Mouse (Mus musculus) liver, embryonic 11.5 days (tissue): ENCODE measurements at regions not wholly inside any gene's neighbourhood (a gene's known extent, or its start where the extent isn't known, plus 50 kb on each side); places are given as distances from the start of the nearest gene placed in this dataset.

Experiments
- ATAC-seq: fragments of 200-750 bp; cut with Nextera tagmentation; replicated peaks from 2 replicates; pipeline ENCODE4 v1.8.0; 2017; ENCODE audit warnings: moderate number of reproducible peaks, mild to moderate bottlenecking, moderate TSS enrichment, moderate library complexity; ENCODE audit not compliant: low FRiP score
- DNase-seq: peaks from one replicate; pipeline ENCODE4 v3.0.0-alpha.2; 2017; ENCODE audit warnings: low spot score
- H3K27ac ChIP-seq: fragments of 300-500 bp; sonication (generic); 2 replicates; pipeline ENCODE4 v1.5.1; 2014; ENCODE audit warnings: mild to moderate bottlenecking, low read depth, low read length, control low read depth
- H3K27me3 ChIP-seq: fragments of 300-500 bp; sonication (generic); replicated peaks from 2 replicates; pipeline ENCODE4 v1.6.1; 2014; ENCODE audit warnings: low read length, mixed read lengths; ENCODE audit not compliant: control insufficient read depth, insufficient read depth
- H3K36me3 ChIP-seq: fragments of 300-500 bp; sonication (generic); 2 replicates; pipeline ENCODE4 v1.6.1; 2014; ENCODE audit warnings: mild to moderate bottlenecking, low read length, moderate library complexity, mixed read lengths; ENCODE audit not compliant: control insufficient read depth, insufficient read depth
- H3K4me1 ChIP-seq: fragments of 300-500 bp; sonication (generic); replicated peaks from 2 replicates; pipeline ENCODE4 v1.6.1; 2014; ENCODE audit warnings: low read length, mixed read lengths; ENCODE audit not compliant: control insufficient read depth, insufficient read depth
- H3K4me2 ChIP-seq: fragments of 300-500 bp; sonication (generic); 2 replicates; pipeline ENCODE4 v1.6.1; 2014; ENCODE audit warnings: mild to moderate bottlenecking, control low read depth, moderate library complexity
- H3K4me3 ChIP-seq: fragments of 300-500 bp; sonication (generic); 2 replicates; pipeline ENCODE4 v1.5.1; 2014; ENCODE audit warnings: low read depth, low read length, control low read depth
- H3K9ac ChIP-seq: fragments of 300-500 bp; sonication (generic); 2 replicates; pipeline ENCODE4 v1.6.1; 2014; ENCODE audit warnings: low read depth, low read length, control low read depth
- H3K9me3 ChIP-seq: fragments of 300-500 bp; sonication (generic); 2 replicates; pipeline ENCODE4 v1.6.1; 2016; ENCODE audit warnings: low read length, inconsistent platforms, mixed read lengths; ENCODE audit not compliant: control insufficient read depth
- WGBS: fragments of 180-500 bp; shearing (Covaris S2); extraction: QIAGEN DNeasy Blood & Tissue Kit; methylation state at CpG from one replicate; pipeline ENCODE4 v1.1.7; 2014; 5-methylcytosine and 5-hydroxymethylcytosine counted together

DNA sequence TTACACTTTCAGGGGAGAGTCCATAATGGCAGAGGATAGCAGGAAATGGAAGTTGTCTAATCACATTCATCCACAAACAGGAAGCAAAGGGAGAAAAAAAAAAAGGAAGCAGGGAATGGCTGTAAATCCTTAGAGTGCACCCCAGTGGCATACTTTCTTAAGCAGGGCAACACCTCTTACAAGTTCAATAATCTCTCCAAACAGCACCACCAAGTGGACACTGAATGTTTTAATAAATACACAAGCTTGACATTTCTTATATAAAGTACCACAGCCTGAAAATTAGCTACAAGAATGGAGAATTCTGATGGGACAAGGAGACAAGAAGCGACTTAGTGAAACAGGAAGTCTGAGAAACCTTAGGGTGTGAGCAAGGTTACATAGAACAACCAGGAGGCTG lies 849.5 kb upstream of the Chrm3 start:
- Histone ChIP-seq H3K27ac (no peak overlapping the region), H3K4me1 (no peaks in the 10 kb centered on the region), H3K36me3 (no peaks in the 10 kb centered on the region), H3K9ac (no peak overlapping the region), H3K9me3 (no peaks in the 10 kb centered on the region), H3K4me3 (no peak overlapping the region), H3K4me2 (no peak overlapping the region), H3K27me3 (no peaks in the 10 kb centered on the region)
- DNase-seq (no peak), ATAC-seq (no peak)
- WGBS = 86% methylated on average over 1 of the region's 1 CpGs

- H3K4me1 ChIP-seq = no peaks in the 10 kb centered on the region
- H3K9me3 ChIP-seq = no peaks in the 10 kb centered on the region
- H3K4me3 ChIP-seq = no peak overlapping the region
- no peak overlapping the region for H3K27ac ChIP-seq
- DNase-seq = no peak
- no peak for ATAC-seq
- no peaks in the 10 kb centered on the region for H3K36me3 ChIP-seq
- no peak overlapping the region for H3K4me2 ChIP-seq
- H3K27me3 ChIP-seq = no peaks in the 10 kb centered on the region
- WGBS = 85% methylated on average over 6 of the region's 6 CpGs
- no peak overlapping the region for H3K9ac ChIP-seq
These were observed 844.7 kb upstream of the Chrm3 start for GRCm38 (mm10) chr13:11205216-11205786.

GRCm38 (mm10) chr13:11201978-11202377 lies 841.3 kb upstream of the Chrm3 start:
- Histone ChIP-seq H3K4me1 (no peaks in the 10 kb centered on the region), H3K9ac (no peak overlapping the region), H3K27ac (no peak overlapping the region), H3K9me3 (no peaks in the 10 kb centered on the region), H3K4me3 (no peak overlapping the region), H3K27me3 (no peaks in the 10 kb centered on the region), H3K36me3 (no peaks in the 10 kb centered on the region), H3K4me2 (no peak overlapping the region)
- ATAC-seq (no peak), DNase-seq (no peak)

DNA sequence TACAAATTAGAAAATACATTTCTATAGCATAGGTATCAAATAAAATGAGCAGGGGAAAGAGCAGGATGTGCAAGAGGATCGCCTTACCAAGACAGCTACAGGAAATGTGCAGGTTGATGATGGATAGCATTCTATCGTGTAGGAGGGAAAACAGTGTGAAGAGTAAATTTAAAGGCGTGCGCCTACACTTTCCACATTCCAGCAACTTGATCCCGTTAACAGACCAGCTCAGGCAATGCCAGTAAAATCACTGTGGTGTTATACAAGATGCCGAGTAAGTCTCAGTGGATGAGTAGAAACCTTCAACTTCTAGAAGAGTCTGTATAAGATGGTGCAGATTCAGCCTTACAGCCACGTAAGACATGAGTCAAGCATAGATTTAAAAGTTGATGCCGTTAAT lies 831.8 kb upstream of the Chrm3 start:
- no peak overlapping the region for H3K4me2 ChIP-seq
- no peaks in the 10 kb centered on the region for H3K9me3 ChIP-seq
- H3K27ac ChIP-seq = no peak overlapping the region
- no peak overlapping the region for H3K4me3 ChIP-seq
- 81% methylated on average over 8 of the region's 8 CpGs for WGBS
- ATAC-seq (no peak), DNase-seq (no peak)
- no peaks in the 10 kb centered on the region for H3K4me1 ChIP-seq
- no peak overlapping the region for H3K9ac ChIP-seq
- no peaks in the 10 kb centered on the region for H3K36me3 ChIP-seq
- H3K27me3 ChIP-seq = no peaks in the 10 kb centered on the region

GRCm38 (mm10) chr13:11181191-11181590 lies 820.5 kb upstream of the Chrm3 start:
- H3K4me2 ChIP-seq = no peak overlapping the region
- no peak overlapping the region for H3K4me3 ChIP-seq
- H3K27me3 ChIP-seq = no peaks in the 10 kb centered on the region
- no peak for ATAC-seq
- DNase-seq = no peak
- no peaks in the 10 kb centered on the region for H3K9me3 ChIP-seq
- H3K27ac ChIP-seq = no peak overlapping the region
- H3K36me3 ChIP-seq = no peaks in the 10 kb centered on the region
- H3K4me1 ChIP-seq = no peaks in the 10 kb centered on the region
- H3K9ac ChIP-seq = no peak overlapping the region

DNA sequence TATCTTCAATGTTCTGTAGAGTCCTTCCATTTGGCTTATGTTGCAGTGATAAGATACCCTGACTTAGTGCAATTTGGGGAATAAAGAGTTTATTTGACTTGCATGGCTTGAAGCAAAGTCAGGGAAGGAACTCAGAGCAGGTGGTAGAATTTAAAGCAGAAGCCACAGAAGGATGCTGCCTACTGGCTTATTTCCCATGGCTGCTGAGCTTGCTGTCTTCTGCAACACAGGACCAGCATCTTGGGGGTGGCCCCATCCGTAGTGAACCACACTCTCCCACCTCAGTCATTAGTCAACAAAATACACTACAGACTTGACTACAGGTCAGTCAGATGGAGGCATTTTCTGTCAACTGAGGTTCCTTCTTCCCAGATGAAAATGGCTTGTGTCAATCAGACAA lies 819.7 kb upstream of the Chrm3 start:
- 80% methylated on average over 1 of the region's 1 CpGs for WGBS
- Histone ChIP-seq H3K4me2 (no peak overlapping the region), H3K36me3 (no peaks in the 10 kb centered on the region), H3K9ac (no peak overlapping the region), H3K27me3 (no peaks in the 10 kb centered on the region), H3K27ac (no peak overlapping the region), H3K4me3 (no peak overlapping the region), H3K9me3 (no peaks in the 10 kb centered on the region), H3K4me1 (no peaks in the 10 kb centered on the region)
- no peak for DNase-seq
- no peak for ATAC-seq

- Histone ChIP-seq H3K27ac (no peak overlapping the region), H3K4me1 (no peaks in the 10 kb centered on the region), H3K9ac (no peak overlapping the region), H3K4me2 (no peak overlapping the region), H3K9me3 (no peaks in the 10 kb centered on the region), H3K27me3 (no peaks in the 10 kb centered on the region), H3K36me3 (no peaks in the 10 kb centered on the region), H3K4me3 (no peak overlapping the region)
- ATAC-seq = no peak
- WGBS = 77% methylated on average over 2 of the region's 2 CpGs
- DNase-seq = no peak
These were observed 817.9 kb upstream of the Chrm3 start for GRCm38 (mm10) chr13:11178586-11178985.

GRCm38 (mm10) chr13:11177642-11178420 lies 817.2 kb upstream of the Chrm3 start:
- no peak overlapping the region for H3K4me3 ChIP-seq
- ATAC-seq (no peak), DNase-seq (no peak)
- H3K9ac ChIP-seq = no peak overlapping the region
- H3K9me3 ChIP-seq = no peaks in the 10 kb centered on the region
- WGBS = 72% methylated on average over 6 of the region's 6 CpGs
- no peak overlapping the region for H3K27ac ChIP-seq
- H3K4me2 ChIP-seq = no peak overlapping the region
- H3K27me3 ChIP-seq = no peaks in the 10 kb centered on the region
- no peaks in the 10 kb centered on the region for H3K4me1 ChIP-seq
- no peaks in the 10 kb centered on the region for H3K36me3 ChIP-seq

GRCm38 (mm10) chr13:11167115-11167514 lies 806.5 kb upstream of the Chrm3 start:
- DNase-seq = no peak
- ATAC-seq = no peak
- 77% methylated on average over 5 of the region's 5 CpGs for WGBS

More at GRCm38 (mm10) chr13:11167115-11167514, 806.5 kb upstream of the Chrm3 start:
- no peak overlapping the region for H3K4me3 ChIP-seq
- no peak overlapping the region for H3K27ac ChIP-seq
- H3K36me3 ChIP-seq = no peaks in the 10 kb centered on the region
- H3K9me3 ChIP-seq = no peaks in the 10 kb centered on the region
- no peak overlapping the region for H3K9ac ChIP-seq
- no peaks in the 10 kb centered on the region for H3K27me3 ChIP-seq
- no peaks in the 10 kb centered on the region for H3K4me1 ChIP-seq
- H3K4me2 ChIP-seq = no peak overlapping the region
